Mouse (Mus musculus) layer of hippocampus, adult 9-10 months (tissue): Measurements from ENCODE around the gene Clstn2.

Experiments
- DNase-seq: peaks from one replicate; pipeline ENCODE4 v3.0.0; 2022; ENCODE audit warnings: low spot score

The Clstn2 gene

GRCm38 (mm10) chr9:97563121-97563520 is 469.9 kb downstream of the Clstn2 start:
- peak; percentile 13 for DNase-seq

- DNase-seq: no peak
Observed at GRCm38 (mm10) chr9:97544359-97544758, 488.6 kb downstream of the Clstn2 start.

GRCm38 (mm10) chr9:97541419-97541818 is 491.6 kb downstream of the Clstn2 start:
- DNase-seq: no peak

- no peak for DNase-seq
Observed at GRCm38 (mm10) chr9:97538075-97538779, 494.8 kb downstream of the Clstn2 start.

GRCm38 (mm10) chr9:97534196-97534595 is 498.8 kb downstream of the Clstn2 start:
- DNase-seq: peak; percentile 39

GRCm38 (mm10) chr9:97533306-97533705 is 499.7 kb downstream of the Clstn2 start:
- DNase-seq: peak; percentile 8

GRCm38 (mm10) chr9:97532536-97532935 is 500.4 kb downstream of the Clstn2 start:
- DNase-seq: no peak

- DNase-seq: no peak
Observed at GRCm38 (mm10) chr9:97527926-97528325, 505.1 kb downstream of the Clstn2 start.

GRCm38 (mm10) chr9:97527276-97527675 is 505.7 kb downstream of the Clstn2 start:
- DNase-seq: no peak

- DNase-seq: no peak
Observed at GRCm38 (mm10) chr9:97525563-97525962, 507.4 kb downstream of the Clstn2 start.

GRCm38 (mm10) chr9:97524861-97525260 is 508.1 kb downstream of the Clstn2 start:
- no peak for DNase-seq

GRCm38 (mm10) chr9:97520771-97521170 is 512.2 kb downstream of the Clstn2 start:
- no peak for DNase-seq

GRCm38 (mm10) chr9:97517006-97517405 is 516.0 kb downstream of the Clstn2 start:
- DNase-seq: no peak

GRCm38 (mm10) chr9:97514639-97515038 is 518.3 kb downstream of the Clstn2 start:
- DNase-seq: no peak

GRCm38 (mm10) chr9:97512282-97512850 is 520.6 kb downstream of the Clstn2 start:
- no peak for DNase-seq

GRCm38 (mm10) chr9:97501416-97501815 is 531.6 kb downstream of the Clstn2 start:
- DNase-seq: no peak

GRCm38 (mm10) chr9:97495056-97495455 is 537.9 kb downstream of the Clstn2 start:
- no peak for DNase-seq

GRCm38 (mm10) chr9:97491626-97492025 is 541.4 kb downstream of the Clstn2 start:
- no peak for DNase-seq

- no peak for DNase-seq
Observed at GRCm38 (mm10) chr9:97490591-97491176, 542.3 kb downstream of the Clstn2 start.

GRCm38 (mm10) chr9:97486826-97487225 is 546.2 kb downstream of the Clstn2 start:
- DNase-seq: no peak

GRCm38 (mm10) chr9:97481187-97481586 is 551.8 kb downstream of the Clstn2 start:
- DNase-seq: no peak

- DNase-seq: no peak
Observed at GRCm38 (mm10) chr9:97476961-97477360, 556.0 kb downstream of the Clstn2 start.

- no peak for DNase-seq
Observed at GRCm38 (mm10) chr9:97476456-97476855, 556.5 kb downstream of the Clstn2 start.
